Mouse (Mus musculus): ENCODE data around the gene Pts. TPM values are rescaled to one million over a fixed set of nuclear protein-coding genes. Genes with fewer than 3 reads are reported as not detected.

Pts gene
- 52.3 and 63.5 TPM in 2 replicates for polyA plus RNA-seq (2012; ENCODE audit: insufficient read depth, insufficient read length, missing spikeins)

GRCm38 (mm10) chr9:50528293-50528892 is at the start of gene Pts:
Gene Pts (minus strand): TSS chr9:50528724.
- Histone ChIP-seq H3K4me1 (ENCODE audit: control insufficient read depth, insufficient read depth, low read length) (peaks cover 35% of the 10 kb centered on the region), H3K4me3 (ENCODE audit: insufficient read depth, low read length) (peak within 1 kb of the TSS; percentile 95), H3K27ac (ENCODE audit: insufficient read depth, low read depth, low read length) (peak within 1 kb of the TSS; percentile 83)
- TF ChIP-seq POLR2A (IDR thresholded peaks at IDR 0.05; ENCODE audit: borderline replicate concordance, low read depth, low read length) (no peak), CTCF (IDR thresholded peaks at IDR 0.05; ENCODE audit: low read depth, low read length) (peak; percentile 88)

- Histone ChIP-seq H3K4me3 (ENCODE audit: insufficient read depth, low read length) (no peak overlapping the region), H3K4me1 (ENCODE audit: control insufficient read depth, insufficient read depth, low read length) (peaks cover 33% of the 10 kb centered on the region)
- no peak for TF ChIP-seq CTCF (IDR thresholded peaks at IDR 0.05; ENCODE audit: low read depth, low read length)
- TF ChIP-seq POLR2A (IDR thresholded peaks at IDR 0.05; ENCODE audit: borderline replicate concordance, low read depth, low read length), result no peak
Measured at GRCm38 (mm10) chr9:50569599-50570525, 41.3 kb upstream of the Pts start.

GRCm38 (mm10) chr9:50567881-50568280 is 39.4 kb upstream of the Pts start:
- peaks cover 40% of the 10 kb centered on the region for H3K4me1 ChIP-seq (ENCODE audit: control insufficient read depth, insufficient read depth, low read length)
- TF ChIP-seq CTCF (IDR thresholded peaks at IDR 0.05; ENCODE audit: low read depth, low read length) (no peak), POLR2A (IDR thresholded peaks at IDR 0.05; ENCODE audit: borderline replicate concordance, low read depth, low read length) (no peak)
- H3K27ac ChIP-seq (ENCODE audit: insufficient read depth, low read depth, low read length), result peak overlapping the region; percentile 69
- no peak overlapping the region for H3K4me3 ChIP-seq (ENCODE audit: insufficient read depth, low read length)

More at GRCm38 (mm10) chr9:50569599-50570525, 41.3 kb upstream of the Pts start:
- no peak overlapping the region for H3K27ac ChIP-seq (ENCODE audit: insufficient read depth, low read depth, low read length)

GRCm38 (mm10) chr9:50567372-50567771 is 38.8 kb upstream of the Pts start:
- Histone ChIP-seq H3K4me1 (ENCODE audit: control insufficient read depth, insufficient read depth, low read length) (peaks cover 40% of the 10 kb centered on the region), H3K4me3 (ENCODE audit: insufficient read depth, low read length) (no peak overlapping the region), H3K27ac (ENCODE audit: insufficient read depth, low read depth, low read length) (peak overlapping the region; percentile 23; the same call in 1 of the 2 replicates)
- TF ChIP-seq CTCF (IDR thresholded peaks at IDR 0.05; ENCODE audit: low read depth, low read length) (no peak), POLR2A (IDR thresholded peaks at IDR 0.05; ENCODE audit: borderline replicate concordance, low read depth, low read length) (no peak)

GRCm38 (mm10) chr9:50565940-50566339 is 37.4 kb upstream of the Pts start:
- no peak overlapping the region for H3K27ac ChIP-seq (ENCODE audit: insufficient read depth, low read depth, low read length)
- H3K4me1 ChIP-seq (ENCODE audit: control insufficient read depth, insufficient read depth, low read length), result peaks cover 41% of the 10 kb centered on the region
- no peak for TF ChIP-seq POLR2A (IDR thresholded peaks at IDR 0.05; ENCODE audit: borderline replicate concordance, low read depth, low read length)
- no peak for TF ChIP-seq CTCF (IDR thresholded peaks at IDR 0.05; ENCODE audit: low read depth, low read length)
- no peak overlapping the region for H3K4me3 ChIP-seq (ENCODE audit: insufficient read depth, low read length)

- no peak overlapping the region for H3K4me3 ChIP-seq (ENCODE audit: insufficient read depth, low read length)
- peaks cover 43% of the 10 kb centered on the region for H3K4me1 ChIP-seq (ENCODE audit: control insufficient read depth, insufficient read depth, low read length)
- H3K27ac ChIP-seq (ENCODE audit: insufficient read depth, low read depth, low read length), result no peak overlapping the region
- TF ChIP-seq CTCF (IDR thresholded peaks at IDR 0.05; ENCODE audit: low read depth, low read length) (no peak), POLR2A (IDR thresholded peaks at IDR 0.05; ENCODE audit: borderline replicate concordance, low read depth, low read length) (no peak)
Measured at GRCm38 (mm10) chr9:50565173-50565572, 36.6 kb upstream of the Pts start.

GRCm38 (mm10) chr9:50561918-50562360 is 33.4 kb upstream of the Pts start:
- no peak overlapping the region for H3K4me3 ChIP-seq (ENCODE audit: insufficient read depth, low read length)
- peaks cover 26% of the 10 kb centered on the region for H3K4me1 ChIP-seq (ENCODE audit: control insufficient read depth, insufficient read depth, low read length)
- H3K27ac ChIP-seq (ENCODE audit: insufficient read depth, low read depth, low read length), result no peak overlapping the region
- TF ChIP-seq POLR2A (IDR thresholded peaks at IDR 0.05; ENCODE audit: borderline replicate concordance, low read depth, low read length), result no peak
- TF ChIP-seq CTCF (IDR thresholded peaks at IDR 0.05; ENCODE audit: low read depth, low read length), result no peak

GRCm38 (mm10) chr9:50561145-50561917 is 32.8 kb upstream of the Pts start, which contains the start of gene Tex12:
Gene Tex12 (minus strand): TSS chr9:50561325.
- Histone ChIP-seq H3K4me1 (ENCODE audit: control insufficient read depth, insufficient read depth, low read length) (peaks cover 22% of the 10 kb centered on the region), H3K4me3 (ENCODE audit: insufficient read depth, low read length) (no peak within 1 kb of the TSS), H3K27ac (ENCODE audit: insufficient read depth, low read depth, low read length) (peak within 1 kb of the TSS; percentile 32; the same call in 1 of the 2 replicates)
- no peak for TF ChIP-seq CTCF (IDR thresholded peaks at IDR 0.05; ENCODE audit: low read depth, low read length)

GRCm38 (mm10) chr9:50555094-50555446 is 26.5 kb upstream of the Pts start, which contains the start of gene Bco2:
Gene Bco2 (minus strand): TSS chr9:50555181.
- H3K27ac ChIP-seq (ENCODE audit: insufficient read depth, low read depth, low read length), result peak within 1 kb of the TSS; percentile 92
- peaks cover 32% of the 10 kb centered on the region for H3K4me1 ChIP-seq (ENCODE audit: control insufficient read depth, insufficient read depth, low read length)
- TF ChIP-seq CTCF (IDR thresholded peaks at IDR 0.05; ENCODE audit: low read depth, low read length) (no peak), POLR2A (IDR thresholded peaks at IDR 0.05; ENCODE audit: borderline replicate concordance, low read depth, low read length) (no peak)
- H3K4me3 ChIP-seq (ENCODE audit: insufficient read depth, low read length), result peak within 1 kb of the TSS; percentile 55
